Mouse (Mus musculus) myocyte (in vitro differentiated cells): Measurements from ENCODE around the gene Asb11. TPM values are rescaled to one million over a fixed set of nuclear protein-coding genes. Genes with fewer than 3 reads are reported as not detected.

ENCODE experiments used
- H3K27me3 ChIP-seq: one replicate; pipeline ENCODE4 v1.6.1; 2011; ENCODE audit not compliant: control insufficient read depth, insufficient read depth, insufficient read length
- H3K36me3 ChIP-seq: one replicate; pipeline ENCODE4 v1.6.1; 2011; ENCODE audit not compliant: control insufficient read depth, insufficient read depth
- H3K4me2 ChIP-seq: one replicate; pipeline ENCODE4 v1.6.1; 2011; ENCODE audit warnings: low read depth, control low read depth
- H3K4me3 ChIP-seq: one replicate; pipeline ENCODE4 v1.5.1; 2011; ENCODE audit warnings: mild to moderate bottlenecking, control low read depth, moderate library complexity
- H3K79me2 ChIP-seq: one replicate; pipeline ENCODE4 v1.6.1; 2011; ENCODE audit not compliant: control insufficient read depth, insufficient read depth
- H3ac ChIP-seq: one replicate; pipeline ENCODE4 v1.6.1; 2011; ENCODE audit not compliant: control insufficient read depth, insufficient read length
- CEBPB ChIP-seq: IDR thresholded peaks from 2 replicates; pipeline ENCODE4 v1.6.1; 2011; ENCODE audit warnings: mild to moderate bottlenecking, moderate library complexity; ENCODE audit not compliant: poor library complexity, insufficient read depth, severe bottlenecking
- E2F4 ChIP-seq: IDR thresholded peaks from one replicate; pipeline ENCODE4 v1.6.1; 2011; ENCODE audit warnings: mild to moderate bottlenecking, control low read depth, moderate library complexity; ENCODE audit not compliant: insufficient read depth
- MAX ChIP-seq: IDR thresholded peaks from one replicate; pipeline ENCODE4 v1.6.1; 2011; ENCODE audit warnings: low read depth, mild to moderate bottlenecking, control low read depth
- MYOD1 ChIP-seq, 3 experiments: IDR thresholded peaks; one replicate each; pipeline ENCODE4 v1.6.1; 2011; ENCODE audit warnings: control low read depth in 2 of 3, low read depth in 2 of 3, mild to moderate bottlenecking in 2 of 3, moderate library complexity in 1 of 3; ENCODE audit not compliant: insufficient read length in 2 of 3, control insufficient read depth in 1 of 3
- MYOG ChIP-seq, 3 experiments: IDR thresholded peaks; one replicate each; pipeline ENCODE4 v1.6.1; 2011; ENCODE audit warnings: control low read depth in 2 of 3, low read depth in 2 of 3, mild to moderate bottlenecking in 2 of 3; ENCODE audit not compliant: insufficient read length in 2 of 3, control insufficient read depth in 1 of 3, insufficient read depth in 1 of 3
- POLR2A ChIP-seq: IDR thresholded peaks from one replicate; pipeline ENCODE4 v1.6.1; 2011; ENCODE audit warnings: low read depth, mild to moderate bottlenecking, control low read depth, moderate library complexity; ENCODE audit not compliant: insufficient read length
- POLR2AphosphoS2 ChIP-seq: IDR thresholded peaks from one replicate; pipeline ENCODE4 v1.6.1; 2011; ENCODE audit warnings: low read depth, control low read depth; ENCODE audit not compliant: insufficient read length
- REST ChIP-seq: IDR thresholded peaks from one replicate; pipeline ENCODE4 v1.6.1; 2011; ENCODE audit warnings: mild to moderate bottlenecking, control low read depth, moderate library complexity; ENCODE audit not compliant: insufficient read depth, insufficient read length
- SRF ChIP-seq: IDR thresholded peaks from one replicate; pipeline ENCODE4 v1.6.1; 2011; ENCODE audit warnings: low read depth; ENCODE audit not compliant: control insufficient read depth, insufficient read length
- TCF12 ChIP-seq: IDR thresholded peaks from one replicate; pipeline ENCODE4 v1.6.1; 2011; ENCODE audit warnings: mild to moderate bottlenecking, control low read depth; ENCODE audit not compliant: poor library complexity, insufficient read depth, severe bottlenecking
- TCF3 ChIP-seq: IDR thresholded peaks from one replicate; pipeline ENCODE4 v1.6.1; 2011; ENCODE audit warnings: low read depth, control low read depth; ENCODE audit not compliant: insufficient read length
- USF1 ChIP-seq: IDR thresholded peaks from one replicate; pipeline ENCODE4 v1.6.1; 2011; ENCODE audit warnings: low read depth, mild to moderate bottlenecking, control low read depth, moderate library complexity
- polyA plus RNA-seq: library from polyadenylated mRNA; unstranded; fragments of >200 nt; fragmentation: generic; extraction: Trizol; gene quantifications from one replicate; pipeline ENCODE4 v1.2.1, GENCODE M21; 2012; ENCODE audit warnings: missing spikeins

The Asb11 gene
- polyA plus RNA-seq, 1 experiment: 1.6 TPM

DNA sequence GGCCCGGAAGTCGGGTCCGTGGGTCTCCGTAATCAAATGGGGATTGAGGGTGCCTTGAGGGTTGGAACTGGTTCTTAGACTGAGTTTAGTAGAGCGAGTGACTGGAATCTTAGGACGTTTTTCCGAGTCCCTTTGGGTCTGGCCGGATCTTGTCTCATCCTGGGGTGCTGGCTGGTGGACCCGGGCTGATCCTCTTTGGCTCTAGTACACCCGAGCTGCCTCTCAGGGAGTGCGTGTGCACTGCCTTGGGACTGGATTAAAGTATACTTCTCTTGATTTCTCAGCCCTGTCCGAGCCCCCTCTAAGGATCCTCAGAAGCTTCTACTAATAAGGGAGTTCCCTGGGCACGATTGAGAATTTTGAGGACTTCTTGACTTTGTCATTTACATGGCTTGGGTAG lies 16.8 kb upstream of the Asb11 start:
- Histone ChIP-seq H3K4me2 (peak overlapping the region; percentile 59), H3K4me3 (peak overlapping the region; percentile 44), H3ac (no peak overlapping the region), H3K27me3 (no peaks in the 10 kb centered on the region), H3K79me2 (peaks cover 22% of the 10 kb centered on the region), H3K36me3 (no peaks in the 10 kb centered on the region)
- TF ChIP-seq TCF3 (no peak), TCF12 (no peak), POLR2A (no peak), MYOD1 (IDR thresholded peaks at IDR 0.05; ENCODE audit: control insufficient read depth in 1 of 3, insufficient read length in 2 of 3, low read depth in 2 of 3) (no peak)

DNA sequence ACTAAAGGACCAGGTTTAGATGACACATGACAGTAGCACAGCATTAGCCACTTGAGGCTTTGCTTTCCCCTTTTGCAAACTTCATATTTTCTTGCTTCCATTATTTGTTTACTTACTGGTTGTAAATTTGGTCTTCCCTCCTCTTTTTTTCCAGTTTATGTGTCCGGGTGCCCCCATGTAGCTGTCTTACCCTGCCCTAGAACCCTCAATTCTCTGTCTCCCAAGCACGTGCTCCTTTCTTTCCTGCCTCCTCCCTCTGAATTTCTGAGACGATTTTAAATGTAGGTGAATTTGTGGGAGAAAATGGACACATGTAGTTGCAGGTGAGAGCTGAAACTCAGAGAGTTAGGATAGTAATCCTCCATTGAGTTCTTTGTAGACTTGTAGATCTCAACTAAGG lies 16.3 kb upstream of the Asb11 start:
- Histone ChIP-seq H3K27me3 (no peaks in the 10 kb centered on the region), H3K4me2 (peak overlapping the region; percentile 59), H3K79me2 (peaks cover 22% of the 10 kb centered on the region), H3K36me3 (no peaks in the 10 kb centered on the region), H3ac (no peak overlapping the region), H3K4me3 (peak overlapping the region; percentile 44)
- TF ChIP-seq CEBPB: no peak
- TF ChIP-seq TCF12: no peak
- TF ChIP-seq TCF3: no peak
- no peak for TF ChIP-seq POLR2A
- no peak for TF ChIP-seq E2F4

DNA sequence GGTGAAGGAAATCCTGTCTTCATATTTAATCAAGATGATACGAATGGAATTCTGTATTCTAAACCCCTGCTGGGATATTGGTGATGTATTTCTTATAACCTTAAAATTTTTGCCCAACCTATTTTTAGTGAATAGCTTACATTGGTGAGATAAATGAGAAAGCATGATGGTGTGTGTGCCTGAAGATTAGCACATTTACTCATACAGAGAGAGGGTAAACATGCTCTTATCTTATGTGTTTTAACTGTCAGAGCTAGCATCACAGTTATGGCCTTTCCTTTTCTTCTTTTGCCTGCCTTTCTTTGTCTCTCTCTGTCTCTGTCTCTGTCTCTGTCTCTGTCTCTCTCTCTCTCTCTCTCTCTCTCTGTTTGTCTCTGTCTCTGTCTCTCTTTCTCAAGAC lies 12.0 kb upstream of the Asb11 start:
- no peak overlapping the region for H3K4me3 ChIP-seq
- no peaks in the 10 kb centered on the region for H3K27me3 ChIP-seq
- no peak overlapping the region for H3K4me2 ChIP-seq
- TF ChIP-seq TCF12 (no peak), SRF (no peak), E2F4 (no peak), CEBPB (no peak), POLR2A (no peak), MAX (no peak), REST (no peak), MYOD1 (IDR thresholded peaks at IDR 0.05; ENCODE audit: control insufficient read depth in 1 of 3, insufficient read length in 2 of 3, low read depth in 2 of 3) (no peak), TCF3 (no peak)
- no peak overlapping the region for H3ac ChIP-seq
- peaks cover 22% of the 10 kb centered on the region for H3K79me2 ChIP-seq
- no peaks in the 10 kb centered on the region for H3K36me3 ChIP-seq

DNA sequence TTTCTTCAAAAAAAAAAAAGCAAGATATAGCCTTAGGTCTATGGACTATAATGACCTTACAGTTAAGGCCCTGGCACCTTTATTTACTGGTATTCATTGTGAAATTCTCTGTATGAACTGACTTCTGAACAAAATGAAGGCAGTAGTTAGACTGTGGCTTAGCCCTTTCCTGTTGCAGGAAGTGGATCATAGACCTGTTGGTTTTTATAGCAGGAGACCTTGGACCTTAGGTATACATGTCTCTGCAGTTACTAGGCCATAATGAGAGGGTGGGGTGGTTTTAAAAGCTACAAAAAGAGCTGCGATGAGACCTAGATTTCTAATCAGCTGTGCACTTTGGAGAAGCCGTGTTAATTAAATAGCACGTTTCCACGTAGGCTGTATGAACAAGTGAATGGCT lies 9.5 kb upstream of the Asb11 start:
- no peak for TF ChIP-seq MAX
- no peak for TF ChIP-seq POLR2A
- no peak for TF ChIP-seq USF1
- Histone ChIP-seq H3K4me2 (no peak overlapping the region), H3ac (no peak overlapping the region), H3K79me2 (no peaks in the 10 kb centered on the region), H3K4me3 (no peak overlapping the region), H3K27me3 (no peaks in the 10 kb centered on the region), H3K36me3 (no peaks in the 10 kb centered on the region)

DNA sequence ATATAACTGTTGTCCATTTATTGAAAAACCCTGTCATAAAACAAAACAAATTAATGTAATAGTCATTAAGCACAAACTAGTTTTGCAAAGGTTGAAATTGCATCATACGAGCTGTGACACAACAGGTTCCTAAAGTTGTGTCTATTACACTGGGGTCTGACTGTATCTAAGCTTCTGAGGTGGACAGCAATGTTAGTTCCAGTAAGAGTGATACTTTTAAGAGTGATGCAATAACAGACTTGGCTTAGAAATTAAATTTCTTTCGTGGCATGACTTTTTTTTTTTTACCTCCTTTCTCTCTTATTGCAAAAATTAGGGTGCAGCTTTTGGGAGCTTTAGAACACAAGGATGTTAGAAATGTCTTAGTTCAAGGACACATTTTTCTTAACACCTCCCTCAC lies 8.6 kb upstream of the Asb11 start:
- no peaks in the 10 kb centered on the region for H3K36me3 ChIP-seq
- no peak overlapping the region for H3K4me3 ChIP-seq
- H3K27me3 ChIP-seq: no peaks in the 10 kb centered on the region
- no peaks in the 10 kb centered on the region for H3K79me2 ChIP-seq
- no peak overlapping the region for H3ac ChIP-seq
- TF ChIP-seq USF1 (no peak), REST (no peak), E2F4 (no peak), MAX (no peak), POLR2AphosphoS2 (no peak), SRF (no peak), CEBPB (no peak), POLR2A (no peak), TCF12 (no peak), MYOD1 (IDR thresholded peaks at IDR 0.05; ENCODE audit: control insufficient read depth in 1 of 3, insufficient read length in 2 of 3, low read depth in 2 of 3) (no peak), TCF3 (no peak), MYOG (IDR thresholded peaks at IDR 0.05; ENCODE audit: control insufficient read depth in 1 of 3, insufficient read depth in 1 of 3, insufficient read length in 2 of 3, low read depth in 2 of 3) (no peak)
- no peak overlapping the region for H3K4me2 ChIP-seq

DNA sequence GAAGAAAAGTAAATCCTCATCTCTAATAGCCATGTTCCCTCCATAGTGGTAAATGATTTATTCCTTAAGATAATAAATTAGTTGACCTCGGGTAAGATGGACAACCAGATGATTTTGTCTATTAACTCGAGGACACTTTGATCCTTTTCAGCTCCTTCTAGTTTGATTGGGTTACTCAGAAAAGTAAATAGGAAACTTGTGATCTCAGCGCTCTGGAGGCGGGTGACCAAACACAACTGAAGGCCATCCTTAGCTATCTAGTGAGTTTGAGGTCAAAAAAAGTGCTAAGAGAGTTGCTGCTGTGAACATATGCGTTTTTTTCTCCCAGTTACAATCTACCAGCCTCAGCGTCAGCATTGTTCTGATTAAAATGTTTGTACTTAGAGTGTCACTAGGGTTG lies 6.2 kb upstream of the Asb11 start:
- no peak for TF ChIP-seq REST
- no peak for TF ChIP-seq CEBPB
- TF ChIP-seq MYOD1 (IDR thresholded peaks at IDR 0.05; ENCODE audit: control insufficient read depth in 1 of 3, insufficient read length in 2 of 3, low read depth in 2 of 3): no peak
- no peak for TF ChIP-seq POLR2AphosphoS2
- TF ChIP-seq TCF12: no peak
- no peak for TF ChIP-seq USF1
- no peaks in the 10 kb centered on the region for H3K79me2 ChIP-seq
- H3K27me3 ChIP-seq: no peaks in the 10 kb centered on the region
- H3K36me3 ChIP-seq: no peaks in the 10 kb centered on the region
- no peak overlapping the region for H3K4me3 ChIP-seq
- no peak overlapping the region for H3K4me2 ChIP-seq
- no peak overlapping the region for H3ac ChIP-seq
